Mouse (Mus musculus): ENCODE data around the gene Zfp984. TPM values are rescaled to one million over a fixed set of nuclear protein-coding genes. Genes with fewer than 3 reads are reported as not detected.

The Zfp984 gene
- 10 to 100 TPM; 12.5 to 13.3 TPM for total RNA-seq (2023)

GRCm38 (mm10) chr4:147809292-147809965, at the start of gene Zfp984:
TSS of gene Zfp984 (minus strand) at chr4:147809788.

GRCm38 (mm10) chr4:147847614-147848583, 38.3 kb upstream of the Zfp984 start, which contains the start of gene Zfp933:
TSS of gene Zfp933 (minus strand) at chr4:147848366.

Other genes starting within 250 kb of the Zfp984 start
- gene Zfp979, start 167.3 kb downstream of the Zfp984 start, total RNA-seq (2023) = not detected
- gene Zfp534, start 107.2 kb downstream of the Zfp984 start, total RNA-seq (2023) = under 1 TPM; 0.44 to 0.99 TPM
- 10 to 100 TPM in 1 of 2 experiments, 1 to 10 TPM in 1; 6.8 to 12.3 TPM for gene Zfp933, start 38.6 kb upstream of the Zfp984 start, total RNA-seq (2023)
- gene Miip, start 59.0 kb upstream of the Zfp984 start, total RNA-seq (2023) = 10 to 100 TPM; 38.3 to 39.7 TPM
- 10 to 100 TPM; 17.8 to 20.8 TPM for gene Fv1, start 59.2 kb upstream of the Zfp984 start, total RNA-seq (2023)
- 10 to 100 TPM; 44.6 to 51.9 TPM for gene Mfn2, start 94.9 kb upstream of the Zfp984 start, total RNA-seq (2023)
- 10 to 100 TPM; 10.2 to 17.5 TPM for gene Plod1, start 127.0 kb upstream of the Zfp984 start, total RNA-seq (2023)
- gene 2510039O18Rik, start 131.1 kb upstream of the Zfp984 start, total RNA-seq (2023) = 10 to 100 TPM; 69.6 to 75.2 TPM
- gene Nppb, start 176.0 kb upstream of the Zfp984 start, total RNA-seq (2023) = not detected
- not detected for gene Nppa, start 190.9 kb upstream of the Zfp984 start, total RNA-seq (2023)
- 10 to 100 TPM; 27.6 to 29.3 TPM for gene Clcn6, start 229.0 kb upstream of the Zfp984 start, total RNA-seq (2023)
- gene Mthfr, start 229.3 kb upstream of the Zfp984 start, total RNA-seq (2023) = 10 to 100 TPM; 18.5 to 21.1 TPM

Data from T-cell, adult 66 days (primary cell).